In the genomic region with DNA sequence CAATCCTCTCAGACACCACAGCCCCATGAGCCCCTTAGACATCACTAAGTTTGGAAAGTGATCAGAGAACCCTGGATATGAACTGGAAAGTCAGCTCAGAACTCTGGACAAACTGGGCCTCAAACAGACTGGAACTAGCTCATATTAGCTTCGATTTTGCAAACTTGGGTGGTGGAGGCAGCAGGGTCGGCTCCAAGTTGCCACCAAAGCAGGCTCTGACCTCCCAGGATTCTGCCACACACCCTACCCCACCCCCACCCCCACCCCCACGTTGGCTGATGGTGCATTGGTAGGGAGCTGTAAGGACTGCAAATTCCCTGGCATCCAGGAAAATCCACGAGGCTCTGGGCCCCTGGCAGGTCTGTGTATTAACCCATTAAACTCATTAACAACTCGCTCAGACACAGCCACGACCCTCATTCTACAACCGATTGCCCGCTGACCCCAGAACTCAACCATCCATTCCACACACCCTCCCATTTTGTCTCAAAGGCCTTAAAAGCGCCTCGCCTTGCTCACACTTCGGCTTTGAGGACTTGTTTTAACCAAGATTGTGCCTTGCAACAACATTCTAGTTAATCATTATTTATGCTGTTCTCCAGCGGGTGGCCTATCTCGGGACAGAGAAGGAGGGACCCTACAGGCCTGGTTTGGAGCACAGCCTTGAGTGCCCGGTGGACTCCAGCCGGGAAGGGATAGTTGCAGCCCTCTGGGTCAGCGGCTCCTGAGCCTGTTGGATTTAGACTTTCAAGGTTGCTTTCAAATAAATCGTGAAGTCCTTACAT, we compare ENCODE assay signal across 8 mouse cellular contexts. TPM values are rescaled to one million over a fixed set of nuclear protein-coding genes. Genes with fewer than 3 reads are reported as not detected.
A peak's percentile ranks its signal among the peaks of the same experiment; 100 is the strongest.
DNase-seq lines count a peak whose midpoint lies in the region; ATAC-seq lines count a peak whose summit lies in the region.

No protein-coding gene starts in this region.

- peaks cover 99% of the 10 kb centered on the region for H3K27me3 ChIP-seq in forebrain, embryonic 10.5 days (ENCODE audit: poor library complexity, severe bottlenecking)
- peaks cover 35% of the 10 kb centered on the region for H3K27me3 ChIP-seq in kidney, embryonic 14.5 days (ENCODE audit: control insufficient read depth, insufficient read depth, low read length)
- H3K27me3 ChIP-seq in midbrain, embryonic 11.5 days (ENCODE audit: control insufficient read depth, insufficient read depth, low read length): peaks cover 10% of the 10 kb centered on the region; the same call in 1 of the 2 replicates

- H3K9me3 ChIP-seq in forebrain, embryonic 10.5 days: no peaks in the 10 kb centered on the region
- H3K9me3 ChIP-seq in kidney, embryonic 14.5 days (ENCODE audit: control insufficient read depth, low read length): no peaks in the 10 kb centered on the region
- no peaks in the 10 kb centered on the region for H3K9me3 ChIP-seq in midbrain, embryonic 11.5 days (ENCODE audit: control insufficient read depth, low read length)

- no peaks in the 10 kb centered on the region for H3K36me3 ChIP-seq in forebrain, embryonic 10.5 days (replicated peaks)
- H3K36me3 ChIP-seq in kidney, embryonic 14.5 days (ENCODE audit: control insufficient read depth, insufficient read depth, low read length): no peaks in the 10 kb centered on the region
- no peaks in the 10 kb centered on the region for H3K36me3 ChIP-seq in midbrain, embryonic 11.5 days (ENCODE audit: control insufficient read depth, insufficient read depth, low read length)

- intact Hi-C loops in gastrocnemius, postnatal 14 days (cut with DNase I; ENCODE audit: low total_unique reads): no loop called here
- intact Hi-C loops in left cerebral cortex, postnatal 10 days (cut with DNase I): no loop called here

- peak; percentile 54 for DNase-seq in embryo, embryonic 10 days (ENCODE audit: low spot score)
- DNase-seq in forebrain, embryonic 10.5 days (ENCODE audit: extremely low spot score, low spot score): peak; percentile 43
- DNase-seq in midbrain, embryonic 11.5 days (ENCODE audit: low spot score, missing footprints): peak; percentile 95
- no peak for DNase-seq in gastrocnemius, postnatal 14 days
- no peak for DNase-seq in adrenal gland, postnatal 14 days
- DNase-seq in testis, postnatal 14 days (ENCODE audit: low spot score): no peak
- no peak for DNase-seq in left cerebral cortex, postnatal 10 days (ENCODE audit: extremely low spot score in 1 of 2, low spot score in 2 of 2)

- H3K27ac ChIP-seq in forebrain, embryonic 10.5 days: peak overlapping the region; percentile 81; the same call in 1 of the 2 replicates
- peak overlapping the region; percentile 60; the same call in 1 of the 2 replicates for H3K27ac ChIP-seq in kidney, embryonic 14.5 days (ENCODE audit: low read depth, low read length)
- H3K27ac ChIP-seq in midbrain, embryonic 11.5 days (ENCODE audit: low read depth, low read length): peak overlapping the region; percentile 40; the same call in 1 of the 2 replicates

- peak overlapping the region; percentile 84 for H3K4me2 ChIP-seq in kidney, embryonic 14.5 days (replicated peaks; ENCODE audit: low read depth, low read length)
- H3K4me2 ChIP-seq in midbrain, embryonic 11.5 days: peak overlapping the region; percentile 82

- H3K4me1 ChIP-seq in forebrain, embryonic 10.5 days: peaks cover 81% of the 10 kb centered on the region
- H3K4me1 ChIP-seq in kidney, embryonic 14.5 days (ENCODE audit: control insufficient read depth, insufficient read depth, low read length): peaks cover 37% of the 10 kb centered on the region
- peaks cover 49% of the 10 kb centered on the region for H3K4me1 ChIP-seq in midbrain, embryonic 11.5 days (ENCODE audit: control insufficient read depth, insufficient read depth, low read length)

- WGBS in forebrain, embryonic 10.5 days: 4% methylated on average over 17 of the region's 17 CpGs
- 17% methylated on average over 17 of the region's 17 CpGs for WGBS in kidney, embryonic 14.5 days
- 4% methylated on average over 17 of the region's 17 CpGs for WGBS in midbrain, embryonic 11.5 days

- no peak for ATAC-seq in kidney, embryonic 14.5 days (ENCODE audit: low FRiP score, low TSS enrichment)
- ATAC-seq in midbrain, embryonic 11.5 days (ENCODE audit: low FRiP score): no peak

- H3K9ac ChIP-seq in kidney, embryonic 14.5 days (ENCODE audit: low read depth, low read length): peak overlapping the region; percentile 78
- H3K9ac ChIP-seq in midbrain, embryonic 11.5 days (ENCODE audit: low read length): peak overlapping the region; percentile 90

- H3K4me3 ChIP-seq in forebrain, embryonic 10.5 days: peak overlapping the region; percentile 69
- H3K4me3 ChIP-seq in kidney, embryonic 14.5 days (ENCODE audit: low read length): peak overlapping the region; percentile 63
- H3K4me3 ChIP-seq in midbrain, embryonic 11.5 days (ENCODE audit: low read depth, low read length): peak overlapping the region; percentile 86

RNA-seq across cellular contexts. Expression of a gene that starts 3.6 kb away (rescaled TPM):
- polyA plus RNA-seq in forebrain, embryonic 10.5 days (2016; fragmentation: Nextera tagmentation; extraction: Ambion mirVana): 4.8 and 5.7 TPM in 2 replicates
- 17.9 and 34.0 TPM in 2 replicates for polyA plus RNA-seq in kidney, embryonic 14.5 days (2014; fragmentation: Nextera tagmentation; extraction: Ambion mirVana)
- polyA plus RNA-seq in midbrain, embryonic 11.5 days (2014; fragmentation: Nextera tagmentation; extraction: Ambion mirVana): 17.5 and 18.1 TPM in 2 replicates
- under 1 TPM; 0.35 to 0.62 TPM for total RNA-seq in gastrocnemius, postnatal 14 days (2021)
- total RNA-seq in adrenal gland, postnatal 14 days (2021): 3.0 and 7.4 TPM in 2 replicates
- total RNA-seq in left cerebral cortex, postnatal 10 days (2021): 1 to 10 TPM in 1 of 2 experiments, under 1 TPM in 1; 0.89 to 1.1 TPM

Comparison
In these comparisons a context has a peak if more than half of its experiments do, and no peak if none do; other contexts are left out.
1. DNase-seq: peak in embryo, embryonic 10 days (single experiment), forebrain, embryonic 10.5 days (single experiment) and midbrain, embryonic 11.5 days (single experiment); none in gastrocnemius, postnatal 14 days (single experiment), adrenal gland, postnatal 14 days (single experiment), testis, postnatal 14 days (single experiment) and left cerebral cortex, postnatal 10 days (0 of 2).
2. Peak in every context shown above with its lines, with median percentiles within 50 percentile points of each other: H3K27ac ChIP-seq and H3K4me3 ChIP-seq.